Mouse (Mus musculus): ENCODE measurements around the gene Agps.

DNA sequence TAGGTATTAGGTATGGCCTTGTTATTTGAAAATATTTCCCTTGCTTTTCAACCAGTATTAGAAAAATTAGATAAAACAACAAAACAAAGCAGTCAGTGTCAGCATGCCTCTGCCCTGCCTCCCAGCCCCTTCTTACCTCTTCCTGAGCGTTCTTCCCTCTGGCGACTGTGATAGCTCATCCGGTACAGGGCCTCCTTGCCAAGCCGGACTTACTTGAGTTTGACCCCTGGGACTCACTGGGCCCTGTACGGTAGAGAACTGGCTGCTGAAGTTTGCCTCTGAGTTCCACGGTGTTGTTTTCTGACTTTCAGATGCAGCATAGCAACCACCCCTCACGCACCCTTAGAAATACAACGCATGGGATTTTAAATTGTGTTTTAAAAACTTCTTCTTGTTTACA is 16.5 kb upstream of the Agps start:
- no peak for TF ChIP-seq CTCF (IDR thresholded peaks at IDR 0.05; ENCODE audit: borderline replicate concordance, insufficient read depth, low read depth, low read length)
- TF ChIP-seq POLR2A (IDR thresholded peaks at IDR 0.05; ENCODE audit: borderline replicate concordance, insufficient read depth, low read length), result no peak

All from cerebellum, adult 2 months (tissue).